Mouse (Mus musculus) liver, adult 2 months (tissue): ENCODE results near the gene Krtap10-10.

Source experiments
- CTCF ChIP-seq: fragments of 200-500 bp; IDR thresholded peaks from 2 replicates; pipeline ENCODE4 v1.5.1; 2011; ENCODE audit warnings: low read depth, low read length, control low read depth
- POLR2A ChIP-seq: fragments of 200-500 bp; IDR thresholded peaks from 2 replicates; pipeline ENCODE4 v1.6.1; 2011; ENCODE audit warnings: low read length, control low read depth; ENCODE audit not compliant: insufficient read depth; ENCODE audit errors: extremely low read depth

GRCm38 (mm10) chr10:77788621-77789020 lies 47.1 kb upstream of the Krtap10-10 start:
- no peak for TF ChIP-seq CTCF
- TF ChIP-seq POLR2A: no peak
